Mouse (Mus musculus): ENCODE results near the gene Zglp1.

Gene Zglp1

DNA sequence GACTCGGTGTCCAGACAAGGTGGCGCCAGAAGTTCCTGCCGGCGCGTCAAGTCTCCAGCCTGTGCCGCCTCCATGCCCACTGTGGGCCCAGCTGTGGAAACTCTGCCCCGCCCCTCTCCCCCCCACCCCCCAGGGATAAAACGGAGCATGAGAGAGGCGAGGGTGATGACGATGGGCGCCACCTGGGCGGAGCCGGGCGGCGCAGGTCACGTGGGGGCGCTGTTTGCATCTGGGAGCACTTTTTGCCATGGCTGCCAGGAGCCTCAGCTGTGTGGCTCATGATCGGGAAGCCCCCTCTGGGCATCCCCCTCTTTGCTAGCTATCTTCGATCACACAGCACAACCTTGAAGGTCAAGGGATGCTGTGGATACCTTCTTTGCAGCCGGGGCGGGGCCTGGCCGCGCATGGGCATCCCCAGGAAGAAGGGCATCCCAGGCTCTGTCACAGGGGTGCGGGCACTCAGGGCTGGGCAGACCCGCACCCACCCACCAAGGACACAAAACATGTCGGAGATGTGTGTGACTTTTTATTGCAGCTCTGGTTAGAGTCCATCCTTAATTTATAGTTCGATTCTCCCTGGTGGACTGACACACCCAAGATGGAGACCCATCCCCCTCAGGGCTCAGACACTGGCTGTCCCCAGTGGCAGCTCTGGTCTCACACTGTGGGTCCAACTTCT is at the start of gene Zglp1:
Gene Zglp1 (minus strand): TSS at position 88 of the 679 bp plus-strand sequence.
- DNase-seq (ENCODE audit: low spot score in 2 of 2), result no peak

DNA sequence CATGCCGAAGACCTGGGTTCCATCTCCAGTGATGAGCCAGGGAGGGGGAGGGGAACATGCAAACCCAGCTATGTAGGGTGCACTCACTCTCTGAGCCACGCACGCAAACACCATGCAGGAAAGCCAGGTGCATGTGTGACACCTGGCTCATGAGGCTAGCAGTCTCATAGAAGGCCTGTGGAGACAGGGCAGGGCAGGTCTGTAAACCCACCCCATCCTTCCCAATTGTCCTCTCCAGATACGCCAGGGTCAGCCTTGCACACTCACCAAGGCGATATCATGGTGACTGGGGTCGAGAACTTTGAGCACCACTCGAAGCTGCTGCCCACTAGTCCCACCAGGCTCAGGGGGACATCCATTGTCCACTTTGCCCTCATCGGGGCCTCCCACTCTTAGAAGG is 48.2 kb upstream of the Zglp1 start:
- DNase-seq (ENCODE audit: low spot score in 2 of 2), result no peak

DNA sequence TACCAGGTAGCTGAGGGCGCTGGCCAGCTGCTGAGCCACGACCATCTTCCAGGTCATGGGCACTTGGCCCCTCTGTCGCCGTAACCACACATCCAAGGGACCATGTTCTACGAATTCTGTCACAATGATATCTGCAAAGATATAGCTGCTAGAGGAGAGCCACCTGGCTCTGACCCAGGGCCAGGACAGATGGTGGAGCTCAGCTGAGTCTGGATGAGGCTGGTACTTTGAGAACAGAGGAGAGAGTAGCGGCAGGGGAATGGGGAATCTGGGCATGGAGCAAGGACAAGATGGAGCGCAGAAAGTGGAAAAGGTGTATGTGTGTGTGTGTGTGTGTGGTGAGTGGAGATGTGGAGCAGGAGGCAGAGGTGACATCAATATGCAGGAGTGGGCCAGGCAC is 47.3 kb upstream of the Zglp1 start:
- no peak for DNase-seq (ENCODE audit: low spot score in 2 of 2)

DNA sequence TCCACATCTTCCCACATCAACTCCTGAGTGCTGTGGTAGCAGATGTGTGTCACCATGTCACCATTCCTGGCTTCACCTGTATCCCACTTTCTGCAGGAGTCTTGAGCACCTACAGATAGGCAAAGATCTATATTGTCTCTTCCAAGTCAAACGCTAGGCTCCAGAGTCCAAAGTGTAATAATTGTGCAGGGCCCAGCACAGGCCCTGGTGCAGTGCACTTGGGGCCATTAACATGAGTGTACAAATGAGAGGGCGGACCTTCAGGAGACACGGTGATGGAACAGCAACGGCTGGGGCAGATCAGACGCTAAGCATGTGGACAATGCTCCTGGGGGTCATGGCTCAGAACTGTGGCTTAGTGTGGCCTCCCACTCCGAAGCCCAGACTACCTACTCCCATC is 46.9 kb upstream of the Zglp1 start:
- DNase-seq (ENCODE audit: low spot score in 2 of 2), result no peak

DNA sequence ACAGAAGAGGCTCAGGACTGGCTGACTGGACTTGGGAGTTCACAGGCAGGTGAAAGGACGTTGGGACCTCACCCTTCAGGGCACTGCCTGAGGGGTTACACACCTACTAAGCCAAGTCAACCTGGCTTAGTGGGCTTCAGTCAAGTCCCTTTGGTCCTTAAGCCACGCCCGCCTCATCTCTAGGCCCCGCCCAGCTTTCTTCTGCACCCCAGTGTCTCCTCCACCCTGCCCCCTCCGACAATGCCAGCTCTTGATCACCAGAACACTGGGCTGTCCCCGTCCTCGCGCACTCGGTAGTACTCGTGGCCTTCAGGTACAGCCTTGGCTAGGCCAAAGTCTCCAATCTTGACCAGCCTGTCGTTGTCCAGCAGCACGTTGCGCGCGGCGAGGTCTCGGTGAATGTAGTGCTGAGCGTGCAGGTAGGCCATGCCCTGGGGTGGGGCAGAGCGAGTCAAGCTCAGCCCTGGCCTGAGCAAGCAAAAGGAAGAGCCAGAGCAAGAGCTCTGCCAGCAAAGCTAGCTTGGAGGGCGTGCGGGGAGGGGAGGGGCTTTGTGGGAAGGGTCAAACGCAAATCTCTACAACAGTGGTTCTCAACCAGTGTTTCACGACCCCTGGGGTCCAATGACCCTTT is 40.8 kb upstream of the Zglp1 start:
- no peak for DNase-seq (ENCODE audit: low spot score in 2 of 2)

- DNase-seq (ENCODE audit: low spot score in 2 of 2), result no peak
Measured at GRCm38 (mm10) chr9:21105760-21106564, 39.1 kb upstream of the Zglp1 start.

- DNase-seq (ENCODE audit: low spot score in 2 of 2), result no peak
Measured at GRCm38 (mm10) chr9:21104814-21105213, 37.9 kb upstream of the Zglp1 start.

- no peak for DNase-seq (ENCODE audit: low spot score in 2 of 2)
Measured at GRCm38 (mm10) chr9:21102076-21102475, 35.2 kb upstream of the Zglp1 start.

GRCm38 (mm10) chr9:21100447-21101161 is 33.7 kb upstream of the Zglp1 start:
- no peak for DNase-seq (ENCODE audit: low spot score in 2 of 2)

DNA sequence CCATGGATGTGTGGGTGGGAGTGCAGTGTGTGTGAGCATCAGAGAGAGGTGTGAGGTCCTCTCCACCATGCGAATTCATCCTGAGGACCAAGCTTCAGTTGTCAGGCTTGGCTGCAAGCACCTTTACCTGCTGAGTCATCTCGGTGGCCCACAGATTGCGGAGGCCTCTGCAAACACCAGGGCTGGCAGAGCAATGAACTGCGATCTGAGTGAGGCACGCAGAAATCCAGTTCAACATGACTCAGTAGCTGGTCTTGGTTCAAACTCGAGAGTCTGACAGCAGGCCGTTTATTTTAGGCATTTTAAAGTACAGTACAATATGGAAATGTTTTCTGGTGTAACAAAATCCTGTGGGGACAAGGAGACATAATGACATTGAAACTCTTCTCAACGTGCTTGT is 30.9 kb upstream of the Zglp1 start:
- peak; percentile 35 to 41 for DNase-seq (ENCODE audit: low spot score in 2 of 2)

GRCm38 (mm10) chr9:21095958-21096357 is 29.1 kb upstream of the Zglp1 start:
- no peak for DNase-seq (ENCODE audit: low spot score in 2 of 2)

GRCm38 (mm10) chr9:21093423-21093822 is 26.5 kb upstream of the Zglp1 start:
- no peak for DNase-seq (ENCODE audit: low spot score in 2 of 2)

DNA sequence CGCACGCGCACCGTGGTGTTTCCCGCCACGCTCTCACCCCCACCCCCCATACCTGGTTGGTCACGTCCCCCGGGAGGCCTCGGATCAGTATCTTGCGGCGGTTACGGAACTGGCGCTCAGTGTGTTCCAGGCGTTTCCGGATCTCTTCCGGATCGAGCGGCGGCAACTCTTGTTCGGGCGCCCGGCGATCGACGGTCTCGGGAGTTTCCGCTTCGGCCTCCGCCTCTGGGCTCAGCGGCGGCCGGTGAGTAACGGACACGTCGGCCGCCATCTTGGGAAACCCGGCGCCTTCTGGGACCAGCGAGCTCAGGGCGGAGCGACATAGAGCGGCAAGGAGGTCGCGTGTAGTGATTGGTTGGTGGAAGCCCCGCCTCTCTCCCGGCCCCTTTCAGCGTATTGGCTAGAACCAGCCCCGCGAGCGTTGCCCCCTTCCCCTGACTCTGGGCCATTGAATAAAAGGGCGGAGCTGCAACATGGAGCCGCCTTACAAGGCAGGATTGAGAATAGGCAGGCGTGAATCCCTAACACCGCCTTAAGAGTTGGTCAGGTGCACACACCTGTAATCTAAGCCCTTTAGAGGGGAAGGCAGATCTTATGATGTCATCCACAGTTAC is 24.9 kb upstream of the Zglp1 start, which contains the start of the genes Gm38431 and Raver1:
Gene Gm38431 (minus strand): TSS at position 291 of the 614 bp plus-strand sequence.
Gene Raver1 (minus strand): TSS at position 302 of the 614 bp plus-strand sequence.
- DNase-seq (ENCODE audit: low spot score in 2 of 2), result peak; percentile 97

GRCm38 (mm10) chr9:21090972-21091706 is 24.2 kb upstream of the Zglp1 start:
- no peak for DNase-seq (ENCODE audit: low spot score in 2 of 2)

DNA sequence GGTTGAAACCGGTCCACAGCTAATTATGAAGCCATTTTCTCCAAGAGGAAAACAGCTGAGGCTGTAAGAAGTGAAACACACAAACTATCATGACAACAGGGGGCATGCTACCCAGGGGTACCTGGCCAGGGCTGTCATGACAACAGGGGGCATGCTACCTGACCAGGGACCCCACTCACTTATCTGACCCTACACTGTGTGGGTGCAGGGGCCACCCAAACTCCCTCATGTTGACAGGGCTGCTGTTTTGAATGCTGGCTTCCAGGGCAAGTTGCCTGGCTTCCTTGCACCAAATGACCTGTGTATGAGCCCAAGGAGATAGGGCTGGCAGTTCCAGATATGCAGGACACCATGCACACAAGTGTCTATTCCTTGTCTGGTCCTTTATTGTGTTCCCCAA is 23.6 kb upstream of the Zglp1 start:
- no peak for DNase-seq (ENCODE audit: low spot score in 2 of 2)

- DNase-seq (ENCODE audit: low spot score in 2 of 2), result no peak
Measured at GRCm38 (mm10) chr9:21083324-21083723, 16.4 kb upstream of the Zglp1 start.

- no peak for DNase-seq (ENCODE audit: low spot score in 2 of 2)
Measured at GRCm38 (mm10) chr9:21081127-21081526, 14.2 kb upstream of the Zglp1 start.

DNA sequence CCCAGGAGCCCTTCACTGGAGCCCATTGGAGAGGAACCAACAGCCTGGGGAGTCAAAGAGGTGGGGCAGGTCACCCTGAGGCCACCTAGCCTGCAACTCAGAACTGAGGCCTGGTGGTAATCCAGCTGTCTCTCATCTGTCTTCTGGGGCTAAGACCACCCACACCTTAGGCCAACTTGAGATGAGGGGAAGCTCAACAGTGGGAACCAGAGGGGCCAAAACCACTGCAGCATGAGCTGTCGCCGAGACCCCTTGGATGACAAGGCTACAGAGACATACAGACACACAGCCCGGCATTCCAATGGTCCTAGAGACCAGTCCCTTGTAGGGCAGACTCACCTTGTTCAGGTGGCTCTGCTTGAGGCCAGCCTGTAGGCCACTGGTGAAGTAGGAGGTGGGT is 8.7 kb upstream of the Zglp1 start:
- DNase-seq (ENCODE audit: low spot score in 2 of 2), result no peak

DNA sequence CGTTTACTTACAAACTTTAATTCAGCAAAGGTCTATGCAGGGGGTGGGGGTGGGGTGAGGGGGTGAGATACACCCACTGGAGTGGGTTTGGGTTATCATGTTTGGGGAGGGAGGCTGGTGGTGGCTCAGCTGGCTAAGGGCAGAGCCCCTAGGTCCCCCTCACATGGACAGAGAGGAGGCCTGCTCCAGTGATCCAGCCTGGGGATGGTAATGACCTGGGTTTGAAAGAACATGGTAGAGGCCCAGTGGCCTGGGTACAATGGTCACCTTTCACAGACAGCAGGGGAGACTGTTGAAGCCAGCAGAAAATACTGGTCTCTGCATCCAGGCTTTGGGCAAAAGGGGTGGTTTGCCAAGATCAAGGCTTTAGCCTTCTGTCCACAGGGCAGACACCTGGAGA is 7.3 kb upstream of the Zglp1 start:
- no peak for DNase-seq (ENCODE audit: low spot score in 2 of 2)

DNA sequence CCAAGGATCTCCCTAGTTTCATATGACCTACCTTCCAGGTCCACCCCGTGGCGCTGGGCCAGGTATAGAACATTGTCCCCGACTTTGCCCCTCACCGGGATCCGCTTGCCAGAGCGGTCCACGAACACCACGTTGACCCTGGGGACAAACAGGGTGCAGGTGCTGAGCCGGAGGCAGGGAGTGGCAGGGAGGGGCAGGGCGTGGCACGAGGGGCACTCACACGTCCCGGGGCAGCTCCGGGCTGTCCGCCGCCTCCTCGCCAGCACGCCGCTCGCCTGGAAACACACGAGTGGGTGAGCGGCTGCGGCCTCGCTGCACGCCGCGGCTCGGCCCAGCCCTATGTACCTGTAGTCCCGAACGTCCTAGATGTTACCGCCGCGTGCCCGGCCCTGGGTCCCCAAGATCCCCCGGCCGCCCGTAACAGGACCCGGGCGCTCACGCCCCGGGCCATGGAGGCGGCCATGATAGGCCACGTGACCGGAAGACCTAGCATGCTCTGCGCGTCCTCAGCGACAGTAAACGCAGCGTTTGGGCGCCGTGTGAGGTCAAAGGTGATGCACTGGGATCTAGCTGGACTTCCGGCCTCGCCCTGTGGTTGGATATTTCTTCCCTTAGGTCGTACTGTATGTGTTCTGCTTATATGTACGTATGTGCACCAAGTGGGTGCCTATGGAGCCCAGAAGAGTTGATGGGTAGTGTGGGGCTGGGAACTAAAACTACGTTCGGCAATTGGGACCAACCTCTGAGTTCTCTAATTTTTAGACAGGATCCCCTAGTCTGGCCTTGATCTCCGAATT is 6.3 kb upstream of the Zglp1 start, which contains the start of the genes Gm49373 and Fdx1l:
Gene Gm49373 (minus strand): TSS at position 53 of the 797 bp plus-strand sequence.
Gene Fdx1l (minus strand): TSS at position 571 of the 797 bp plus-strand sequence.
- peak; percentile 84 to 89 for DNase-seq (ENCODE audit: low spot score in 2 of 2)

Data from frontal cortex, postnatal 14 days (tissue).